Mouse (Mus musculus): Measurements from ENCODE around the gene Timmdc1.

Timmdc1 gene

GRCm38 (mm10) chr16:38522129-38523084 is at the start of gene Timmdc1:
Gene Timmdc1 (minus strand): TSS chr16:38522663.
- DNase-seq: peak; percentile 97

- no peak for DNase-seq
Measured at GRCm38 (mm10) chr16:38571481-38571880, 49.0 kb upstream of the Timmdc1 start.

- no peak for DNase-seq
Measured at GRCm38 (mm10) chr16:38568192-38568591, 45.7 kb upstream of the Timmdc1 start.

- no peak for DNase-seq
Measured at GRCm38 (mm10) chr16:38563516-38563915, 41.1 kb upstream of the Timmdc1 start.

GRCm38 (mm10) chr16:38562968-38563327 is 40.5 kb upstream of the Timmdc1 start:
- DNase-seq: no peak

- peak; percentile 93 for DNase-seq
Measured at GRCm38 (mm10) chr16:38562131-38562967, 39.9 kb upstream of the Timmdc1 start.

GRCm38 (mm10) chr16:38558221-38558748 is 35.8 kb upstream of the Timmdc1 start, which contains the start of gene Tmem39a:
Gene Tmem39a (plus strand): TSS chr16:38558698.
- no peak for DNase-seq

GRCm38 (mm10) chr16:38555988-38556387 is 33.5 kb upstream of the Timmdc1 start:
- peak; percentile 33 for DNase-seq

GRCm38 (mm10) chr16:38549479-38550396 is 27.3 kb upstream of the Timmdc1 start, which contains the start of gene Poglut1:
Gene Poglut1 (minus strand): TSS chr16:38550258.
- DNase-seq: peak; percentile 83

GRCm38 (mm10) chr16:38548000-38548399 is 25.5 kb upstream of the Timmdc1 start:
- DNase-seq: no peak

- DNase-seq: no peak
Measured at GRCm38 (mm10) chr16:38538716-38539380, 16.4 kb upstream of the Timmdc1 start.

- peak; percentile 75 for DNase-seq
Measured at GRCm38 (mm10) chr16:38536544-38537146, 14.2 kb upstream of the Timmdc1 start.

- DNase-seq: no peak
Measured at GRCm38 (mm10) chr16:38526264-38526663, 3.8 kb upstream of the Timmdc1 start.

- DNase-seq: no peak
Measured at GRCm38 (mm10) chr16:38521211-38521987, 1.1 kb downstream of the Timmdc1 start.

- no peak for DNase-seq
Measured at GRCm38 (mm10) chr16:38519140-38519539, 3.3 kb downstream of the Timmdc1 start.

GRCm38 (mm10) chr16:38510846-38511245 is 11.6 kb downstream of the Timmdc1 start:
- no peak for DNase-seq

- DNase-seq: peak; percentile 32
Measured at GRCm38 (mm10) chr16:38506041-38506634, 16.3 kb downstream of the Timmdc1 start.

GRCm38 (mm10) chr16:38503528-38503927 is 18.9 kb downstream of the Timmdc1 start:
- no peak for DNase-seq

GRCm38 (mm10) chr16:38502469-38502868 is 20.0 kb downstream of the Timmdc1 start:
- no peak for DNase-seq

Data from layer of hippocampus, adult 9-11 months (tissue).